25 mouse cellular contexts compared by ENCODE assay signal in genomic region chr15:89305966-89306365, GRCm38 (mm10). TPM values are rescaled to one million over a fixed set of nuclear protein-coding genes. Genes with fewer than 3 reads are reported as not detected.
DNase-seq lines count a peak whose midpoint lies in the region; TF ChIP-seq lines count a peak whose summit lies in the region.
"Had no signal": no experiment of that assay in that cellular context is flagged by ENCODE, and none has a peak within 500 bp of the region (broad histone marks: within the 10 kb centered on the region; RNA-seq: fewer than 3 reads in every experiment).

No protein-coding gene starts in this region.

- H3K4me1 ChIP-seq in cerebellum, adult 2 months (ENCODE audit: control insufficient read depth, insufficient read depth, low read length): peaks cover 50% of the 10 kb centered on the region

- H3K4me3 ChIP-seq in cerebellum, adult 2 months (replicated peaks; ENCODE audit: insufficient read depth, low read depth, low read length): no peak overlapping the region
- H3K4me3 ChIP-seq in layer of hippocampus, adult 2 months: no peak overlapping the region
- H3K4me3 ChIP-seq: embryonic facial prominence, embryonic 10.5 days; embryonic facial prominence, embryonic 12.5 days; forebrain, embryonic 13.5 days; forebrain, embryonic 15.5 days had no signal

- no peak overlapping the region for H3K27ac ChIP-seq in cerebellum, adult 2 months (ENCODE audit: insufficient read depth, low read length)
- H3K27ac ChIP-seq in layer of hippocampus, adult 2 months: peak overlapping the region; percentile 93; the same call in 1 of the 2 replicates
- H3K27ac ChIP-seq: embryonic facial prominence, embryonic 10.5 days; embryonic facial prominence, embryonic 12.5 days; forebrain, embryonic 13.5 days; forebrain, embryonic 15.5 days had no signal

- no peak for TF ChIP-seq CTCF in cerebellum, adult 2 months (IDR thresholded peaks at IDR 0.05; ENCODE audit: borderline replicate concordance, insufficient read depth, low read depth, low read length)
- no peak for TF ChIP-seq CTCF in layer of hippocampus, adult 2 months (conservative IDR thresholded peaks at IDR 0.05)

- H3K27me3 ChIP-seq in cerebellum, adult 2 months (ENCODE audit: control insufficient read depth, insufficient read depth, low read length): no peaks in the 10 kb centered on the region
- H3K27me3 ChIP-seq: CH12.LX; embryonic facial prominence, embryonic 12.5 days; forebrain, embryonic 13.5 days; forebrain, embryonic 15.5 days; Patski had no signal

- TF ChIP-seq POLR2A in cerebellum, adult 2 months (IDR thresholded peaks at IDR 0.05; ENCODE audit: borderline replicate concordance, insufficient read depth, low read length): no peak

- WGBS in cerebellum, adult 2 months: 43% methylated on average over 1 of the region's 1 CpGs

- peak; percentile 4 for DNase-seq in cerebellum, adult 11 months
- no peak for DNase-seq in cerebellum, adult 2 months
- peak; percentile 13 for DNase-seq in cerebellum, adult 9-11 months
- DNase-seq in cerebellum, adult 9-10 months: no peak
- DNase-seq in layer of hippocampus, adult 2 months (ENCODE audit: low spot score in 2 of 2): no peak
- DNase-seq in layer of hippocampus, postnatal 36 days: no peak
- DNase-seq: adrenal gland, adult 8-10 months; adrenal gland, postnatal 36 days; B cell, adult 2 months; cerebellum, postnatal 10 days; forebrain, postnatal 0 days had no signal

RNA-seq across cellular contexts. Expression of gene Sbf1, which starts 9.1 kb away (rescaled TPM):
- 321 and 324 TPM in 2 replicates for polyA plus RNA-seq in cerebellum, adult 2 months (2012; rRNA removed)
- 100 to 1,000 TPM; 356 to 361 TPM for total RNA-seq in layer of hippocampus, adult 2 months (2021)
- total RNA-seq in layer of hippocampus, postnatal 36 days (2021): 100 to 1,000 TPM; 330 to 340 TPM

RNA-seq across cellular contexts. Expression of gene Adm2, which starts 16.6 kb away (rescaled TPM):
- polyA plus RNA-seq in cerebellum, adult 2 months (2012; rRNA removed): not detected in 2 replicates
- not detected for total RNA-seq in layer of hippocampus, adult 2 months (2021)
- not detected for total RNA-seq in layer of hippocampus, postnatal 36 days (2021)
- total RNA-seq: adrenal gland, adult 18-20 months; adrenal gland, adult 8-10 months; adrenal gland, postnatal 14 days; adrenal gland, postnatal 36 days; forebrain, postnatal 0 days; G1E had no signal
- polyA plus RNA-seq: activated CD4-positive, CD25-positive, alpha-beta regulatory T cell, adult 4 months; CD4-positive, CD25-positive, alpha-beta regulatory T cell, adult 4 months; cortical plate, adult 2 months; embryonic facial prominence, embryonic 12.5 days; forebrain, embryonic 13.5 days; forebrain, embryonic 15.5 days; forebrain, postnatal 0 days had no signal

RNA-seq across cellular contexts. Expression of gene Miox, which starts 28.2 kb away (rescaled TPM):
- polyA plus RNA-seq in cerebellum, adult 2 months (2012; rRNA removed): not detected in 2 replicates
- total RNA-seq in layer of hippocampus, adult 2 months (2021): not detected
- total RNA-seq in layer of hippocampus, postnatal 36 days (2021): not detected
- total RNA-seq: adrenal gland, postnatal 14 days; adrenal gland, postnatal 36 days; CH12.LX; forebrain, postnatal 0 days had no signal
- polyA plus RNA-seq: activated CD4-positive, CD25-positive, alpha-beta regulatory T cell, adult 4 months; CD4-positive, CD25-positive, alpha-beta regulatory T cell, adult 4 months; cortical plate, adult 2 months; embryonic facial prominence, embryonic 10.5 days; embryonic facial prominence, embryonic 12.5 days; embryonic facial prominence, embryonic 14.5 days; forebrain, embryonic 11.5 days; forebrain, embryonic 13.5 days; forebrain, embryonic 15.5 days; forebrain, postnatal 0 days; G1E; Patski had no signal

RNA-seq across cellular contexts. Expression of gene Lmf2, which starts 49.5 kb away (rescaled TPM):
- 21.0 and 21.1 TPM in 2 replicates for polyA plus RNA-seq in cerebellum, adult 2 months (2012; rRNA removed)
- total RNA-seq in layer of hippocampus, adult 2 months (2021): 10 to 100 TPM; 14.8 to 20.0 TPM
- total RNA-seq in layer of hippocampus, postnatal 36 days (2021): 10 to 100 TPM; 19.7 to 21.4 TPM

RNA-seq across cellular contexts. Expression of gene Ncaph2, which starts 49.6 kb away (rescaled TPM):
- 134 and 137 TPM in 2 replicates for polyA plus RNA-seq in cerebellum, adult 2 months (2012; rRNA removed)
- total RNA-seq in layer of hippocampus, adult 2 months (2021): 100 to 1,000 TPM in 1 of 2 experiments, 10 to 100 TPM in 1; 97.6 to 101 TPM
- 10 to 100 TPM; 87.0 to 95.3 TPM for total RNA-seq in layer of hippocampus, postnatal 36 days (2021)

Comparison
In these comparisons a context has a peak if more than half of its experiments do, and no peak if none do; other contexts are left out.
1. DNase-seq: peak in cerebellum, adult 11 months (single experiment) and cerebellum, adult 9-11 months (single experiment); none in cerebellum, adult 2 months (0 of 2), cerebellum, adult 9-10 months (single experiment), layer of hippocampus, adult 2 months (0 of 2) and layer of hippocampus, postnatal 36 days (0 of 2).